10 mouse cellular contexts compared by ENCODE assay signal in the genomic region with DNA sequence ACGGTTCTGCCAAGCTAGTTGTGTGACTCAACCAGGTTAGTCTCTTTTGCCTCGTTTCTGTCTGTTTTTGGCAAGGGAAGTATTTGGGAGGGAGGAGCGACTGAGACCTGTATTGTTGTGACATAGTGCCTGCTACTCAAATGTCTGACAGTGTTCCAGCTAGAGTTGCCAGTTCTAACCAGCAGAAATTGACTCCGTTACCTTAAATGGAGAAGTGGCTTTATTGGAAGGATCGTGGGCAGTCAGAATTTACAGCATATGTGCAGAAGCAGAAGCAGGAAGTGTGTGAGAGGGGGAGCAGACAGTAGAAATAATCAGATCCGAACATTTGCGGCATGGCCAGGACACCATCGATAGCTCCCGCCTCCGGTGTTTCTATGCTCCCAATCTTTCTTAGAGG. TPM values are rescaled to one million over a fixed set of nuclear protein-coding genes. Genes with fewer than 3 reads are reported as not detected.
A peak's percentile ranks its signal among the peaks of the same experiment; 100 is the strongest.
DNase-seq lines count a peak whose midpoint lies in the region; ATAC-seq and TF ChIP-seq lines count a peak whose summit lies in the region.
"Had no signal": no experiment of that assay in that cellular context is flagged by ENCODE, and none has a peak within 500 bp of the region (broad histone marks: within the 10 kb centered on the region; RNA-seq: fewer than 3 reads in every experiment).

No protein-coding gene starts in this region.

- no peak for TF ChIP-seq POLR2A in lung, adult 2 months (IDR thresholded peaks at IDR 0.05; ENCODE audit: borderline replicate concordance, extremely low read depth, low read depth, low read length)

- no peak for DNase-seq in lung, adult 2 months
- DNase-seq in urinary bladder, postnatal 10 days (ENCODE audit: low spot score), result no peak
- no peak for DNase-seq in adrenal gland, adult 8-10 months

- no peak for TF ChIP-seq CTCF in lung, adult 2 months (IDR thresholded peaks at IDR 0.05; ENCODE audit: insufficient read depth, low read length)

- H3K36me3 ChIP-seq in lung, embryonic 16.5 days (ENCODE audit: control insufficient read depth, insufficient read depth, low read length), result no peaks in the 10 kb centered on the region
- H3K36me3 ChIP-seq in intestine, embryonic 16.5 days (ENCODE audit: control insufficient read depth, insufficient read depth, low read length), result no peaks in the 10 kb centered on the region
- H3K36me3 ChIP-seq: heart, embryonic 12.5 days; midbrain, embryonic 12.5 days had no signal

- WGBS in lung, embryonic 16.5 days, result 58% methylated on average over 10 of the region's 10 CpGs
- WGBS in lung, adult 2 months, result 45% methylated on average over 10 of the region's 10 CpGs
- WGBS in intestine, embryonic 16.5 days, result 57% methylated on average over 10 of the region's 10 CpGs

- ATAC-seq in lung, embryonic 16.5 days (ENCODE audit: low read depth), result 0 out of 2 replicates have a peak, but pooled peaks have one; percentile 5
- ATAC-seq in intestine, embryonic 16.5 days, result no peak
- peak; percentile 48; the same call in 1 of the 2 replicates for ATAC-seq in neutrophil, adult 5-6 weeks (ENCODE audit: extremely low read depth, insufficient number of reproducible peaks, low FRiP score, poor library complexity, severe bottlenecking)

- H3K9me3 ChIP-seq in lung, embryonic 16.5 days (ENCODE audit: control insufficient read depth, low read length), result no peaks in the 10 kb centered on the region
- H3K9me3 ChIP-seq in intestine, embryonic 16.5 days (ENCODE audit: control insufficient read depth, low read length), result no peaks in the 10 kb centered on the region
- H3K9me3 ChIP-seq: heart, embryonic 12.5 days; midbrain, embryonic 12.5 days had no signal

- no peak overlapping the region for H3K4me3 ChIP-seq in lung, embryonic 16.5 days (ENCODE audit: low read length)
- no peak overlapping the region for H3K4me3 ChIP-seq in lung, adult 2 months (replicated peaks; ENCODE audit: extremely low read depth, low read depth, low read length)
- H3K4me3 ChIP-seq in brown adipose tissue, adult 24 weeks (ENCODE audit: insufficient read depth, low read depth, low read length), result peak overlapping the region; percentile 26
- no peak overlapping the region for H3K4me3 ChIP-seq in intestine, embryonic 16.5 days (ENCODE audit: low read length)
- H3K4me3 ChIP-seq: heart, embryonic 12.5 days; midbrain, embryonic 12.5 days had no signal

- no peak overlapping the region for H3K27ac ChIP-seq in lung, embryonic 16.5 days (ENCODE audit: low read length)
- peak overlapping the region; percentile 40; the same call in 1 of the 2 replicates for H3K27ac ChIP-seq in brown adipose tissue, adult 24 weeks (replicated peaks; ENCODE audit: low read depth, low read length)
- H3K27ac ChIP-seq in intestine, embryonic 16.5 days (ENCODE audit: low read length), result no peak overlapping the region
- H3K27ac ChIP-seq: midbrain, embryonic 12.5 days had no signal

- no peak overlapping the region for H3K4me2 ChIP-seq in lung, embryonic 16.5 days (ENCODE audit: low read depth, low read length)
- peak overlapping the region; percentile 20; the same call in 1 of the 2 replicates for H3K4me2 ChIP-seq in intestine, embryonic 16.5 days (ENCODE audit: low read depth, low read length)
- H3K4me2 ChIP-seq: heart, embryonic 12.5 days; midbrain, embryonic 12.5 days had no signal

- no peaks in the 10 kb centered on the region for H3K4me1 ChIP-seq in lung, embryonic 16.5 days (replicated peaks; ENCODE audit: control insufficient read depth, insufficient read depth, low read length)
- H3K4me1 ChIP-seq in lung, adult 2 months (ENCODE audit: control insufficient read depth, insufficient read depth, low read length), result no peaks in the 10 kb centered on the region
- H3K4me1 ChIP-seq in brown adipose tissue, adult 24 weeks (ENCODE audit: control insufficient read depth, insufficient read depth, insufficient read length, low read length), result peaks cover 2% of the 10 kb centered on the region
- no peaks in the 10 kb centered on the region for H3K4me1 ChIP-seq in intestine, embryonic 16.5 days (ENCODE audit: control insufficient read depth, insufficient read depth, low read length)
- H3K4me1 ChIP-seq: heart, embryonic 12.5 days had no signal

- no peak overlapping the region for H3K9ac ChIP-seq in lung, embryonic 16.5 days (ENCODE audit: low read length)
- no peak overlapping the region for H3K9ac ChIP-seq in intestine, embryonic 16.5 days (ENCODE audit: low read depth, low read length)
- H3K9ac ChIP-seq: heart, embryonic 12.5 days; midbrain, embryonic 12.5 days had no signal

- peaks cover 3% of the 10 kb centered on the region; the same call in 1 of the 2 replicates for H3K27me3 ChIP-seq in lung, embryonic 16.5 days (ENCODE audit: control insufficient read depth, insufficient read depth, low read depth, low read length)
- H3K27me3 ChIP-seq in intestine, embryonic 16.5 days (replicated peaks; ENCODE audit: control insufficient read depth, insufficient read depth, low read length), result no peaks in the 10 kb centered on the region

RNA-seq across cellular contexts. Expression of gene Dlx2, which starts 51.8 kb away (rescaled TPM):
- polyA plus RNA-seq in lung, embryonic 16.5 days (2015; fragmentation: Nextera tagmentation; extraction: Ambion mirVana), result 0.08 and 0.14 TPM in 2 replicates
- 0.04 TPM in 1 of 2 replicates, not detected in the other for polyA plus RNA-seq in lung, adult 2 months (2012; rRNA removed)
- polyA plus RNA-seq in brown adipose tissue, adult 24 weeks (2012; ENCODE audit: insufficient read depth, insufficient read length, missing spikeins), result not detected in 2 replicates
- 1.5 and 1.8 TPM in 2 replicates for polyA plus RNA-seq in intestine, embryonic 16.5 days (2015; fragmentation: Nextera tagmentation; extraction: Ambion mirVana)
- not detected in 2 replicates for total RNA-seq in neutrophil, adult 5-6 weeks (2017)
- total RNA-seq in adrenal gland, adult 8-10 months (2022), result under 1 TPM; 0.17 to 0.38 (median 0.19) TPM
- polyA plus RNA-seq: spleen, adult 2 months had no signal
